Mouse (Mus musculus): ENCODE results near the gene Ptgfrn.

DNA sequence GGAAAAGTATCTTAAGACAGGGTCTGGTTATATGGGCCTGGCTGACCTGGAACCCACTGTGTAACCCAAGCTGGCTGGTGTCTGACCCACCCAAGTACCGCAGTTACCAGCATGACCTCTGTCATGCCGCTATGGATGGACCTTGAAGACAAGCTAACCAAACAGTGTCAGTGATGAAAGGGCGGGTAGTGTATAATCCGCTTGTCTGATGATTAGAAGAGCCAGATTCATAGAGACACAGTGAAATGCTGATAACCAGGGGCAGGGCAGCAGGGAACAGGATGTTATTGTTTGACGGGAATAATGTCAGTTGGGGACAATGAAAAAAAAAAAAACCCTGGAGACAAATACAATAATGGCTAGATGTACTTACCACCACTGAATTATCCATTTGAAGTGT is 21.7 kb upstream of the Ptgfrn start:
- TF ChIP-seq CTCF (conservative IDR thresholded peaks at IDR 0.05 in 1 of 2, IDR thresholded peaks at IDR 0.05 in 1 of 2; ENCODE audit: low read depth in 2 of 2, low read length in 2 of 2) (no peak), TBP (conservative IDR thresholded peaks at IDR 0.05; ENCODE audit: low read depth, low read length) (no peak), CHD2 (IDR thresholded peaks at IDR 0.05; ENCODE audit: low read length) (no peak), RAD21 (IDR thresholded peaks at IDR 0.05; ENCODE audit: low read depth, low read length) (no peak)
